8 mouse cellular contexts compared by ENCODE assay signal in genomic region chr11:115604304-115604696, GRCm38 (mm10). TPM values are rescaled to one million over a fixed set of nuclear protein-coding genes. Genes with fewer than 3 reads are reported as not detected.
DNase-seq lines count a peak whose midpoint lies in the region; ATAC-seq lines count a peak whose summit lies in the region.

No protein-coding gene starts in this region.

- peak overlapping the region; percentile 98 for H3K9ac ChIP-seq in lung, embryonic 16.5 days (ENCODE audit: low read length)
- peak overlapping the region; percentile 96 for H3K9ac ChIP-seq in intestine, embryonic 14.5 days (ENCODE audit: low read length)
- peak overlapping the region; percentile 98 for H3K9ac ChIP-seq in midbrain, embryonic 16.5 days (ENCODE audit: low read depth, low read length)

- peak; percentile 59 for DNase-seq in adrenal gland, postnatal 10 days
- DNase-seq in adrenal gland, adult (ENCODE audit: inconsistent age in 2 of 2, low spot score in 1 of 2) = no peak
- no peak for DNase-seq in lung, postnatal 10 days
- no peak for DNase-seq in intestine, embryonic 14.5 days (ENCODE audit: low spot score)
- no peak for DNase-seq in gastrocnemius, adult 8-10 months (ENCODE audit: low spot score in 2 of 2)
- no peak for DNase-seq in frontal cortex, postnatal 36 days (ENCODE audit: low spot score in 2 of 2)

- peak overlapping the region; percentile 93 for H3K4me2 ChIP-seq in lung, embryonic 16.5 days (ENCODE audit: low read depth, low read length)
- H3K4me2 ChIP-seq in intestine, embryonic 14.5 days (ENCODE audit: low read length) = peak overlapping the region; percentile 98
- H3K4me2 ChIP-seq in midbrain, embryonic 16.5 days (ENCODE audit: low read length) = peak overlapping the region; percentile 97

- H3K4me1 ChIP-seq in lung, embryonic 16.5 days (replicated peaks; ENCODE audit: control insufficient read depth, insufficient read depth, low read length) = peaks cover 22% of the 10 kb centered on the region
- H3K4me1 ChIP-seq in intestine, embryonic 14.5 days (replicated peaks; ENCODE audit: control insufficient read depth, insufficient read depth, low read length) = peaks cover 18% of the 10 kb centered on the region
- peaks cover 26% of the 10 kb centered on the region for H3K4me1 ChIP-seq in midbrain, embryonic 16.5 days (ENCODE audit: control insufficient read depth, insufficient read depth, low read length)

- ATAC-seq in lung, embryonic 16.5 days (ENCODE audit: low read depth) = peak; percentile 15
- ATAC-seq in intestine, embryonic 14.5 days (replicated peaks; ENCODE audit: low FRiP score, low TSS enrichment, low read depth) = peak; percentile 18
- peak; percentile 46; the same call in 1 of the 2 replicates for ATAC-seq in midbrain, embryonic 16.5 days

- no peaks in the 10 kb centered on the region for H3K9me3 ChIP-seq in lung, embryonic 16.5 days (ENCODE audit: control insufficient read depth, low read length)
- no peaks in the 10 kb centered on the region for H3K9me3 ChIP-seq in intestine, embryonic 14.5 days (ENCODE audit: control insufficient read depth, low read length)
- no peaks in the 10 kb centered on the region for H3K9me3 ChIP-seq in midbrain, embryonic 16.5 days (replicated peaks; ENCODE audit: control insufficient read depth, low read length, poor library complexity, severe bottlenecking)

- H3K4me3 ChIP-seq in lung, embryonic 16.5 days (ENCODE audit: low read length) = peak overlapping the region; percentile 100
- peak overlapping the region; percentile 98 for H3K4me3 ChIP-seq in intestine, embryonic 14.5 days (ENCODE audit: low read depth, low read length)
- H3K4me3 ChIP-seq in midbrain, embryonic 16.5 days (ENCODE audit: low read depth, low read length) = peak overlapping the region; percentile 99

- H3K36me3 ChIP-seq in lung, embryonic 16.5 days (ENCODE audit: control insufficient read depth, insufficient read depth, low read length) = peaks cover 27% of the 10 kb centered on the region
- peaks cover 42% of the 10 kb centered on the region for H3K36me3 ChIP-seq in intestine, embryonic 14.5 days (ENCODE audit: control insufficient read depth, insufficient read depth, low read length)
- peaks cover 18% of the 10 kb centered on the region for H3K36me3 ChIP-seq in midbrain, embryonic 16.5 days (ENCODE audit: control insufficient read depth, insufficient read depth, low read length)

- no peaks in the 10 kb centered on the region for H3K27me3 ChIP-seq in lung, embryonic 16.5 days (ENCODE audit: control insufficient read depth, insufficient read depth, low read depth, low read length)
- H3K27me3 ChIP-seq in intestine, embryonic 14.5 days (replicated peaks; ENCODE audit: control insufficient read depth, insufficient read depth, low read length) = no peaks in the 10 kb centered on the region
- H3K27me3 ChIP-seq in midbrain, embryonic 16.5 days (ENCODE audit: control insufficient read depth, insufficient read depth, low read depth, low read length) = no peaks in the 10 kb centered on the region

- H3K27ac ChIP-seq in lung, embryonic 16.5 days (ENCODE audit: low read length) = peak overlapping the region; percentile 93
- H3K27ac ChIP-seq in intestine, embryonic 14.5 days (ENCODE audit: low read depth) = peak overlapping the region; percentile 95
- H3K27ac ChIP-seq in midbrain, embryonic 16.5 days (ENCODE audit: low read length) = peak overlapping the region; percentile 96

- WGBS in lung, embryonic 16.5 days = 0% methylated on average over 26 of the region's 26 CpGs
- WGBS in intestine, embryonic 14.5 days = 0% methylated on average over 26 of the region's 26 CpGs
- WGBS in midbrain, embryonic 16.5 days = 0% methylated on average over 26 of the region's 26 CpGs

RNA-seq across cellular contexts. Expression of gene Gga3, which starts 0.4 kb away (rescaled TPM):
- 10 to 100 TPM; 20.0 to 35.9 TPM for total RNA-seq in adrenal gland, postnatal 10 days (2021)
- 21.1 and 25.4 TPM in 2 replicates for polyA plus RNA-seq in lung, embryonic 16.5 days (2015; fragmentation: Nextera tagmentation; extraction: Ambion mirVana)
- 19.2 and 20.8 TPM in 2 replicates for polyA plus RNA-seq in intestine, embryonic 14.5 days (2014; fragmentation: Nextera tagmentation; extraction: Ambion mirVana)
- 34.7 and 37.5 TPM in 2 replicates for polyA plus RNA-seq in midbrain, embryonic 16.5 days (2015; fragmentation: Nextera tagmentation; extraction: Ambion mirVana)
- 10 to 100 TPM; 10.3 to 14.5 (median 11.6) TPM for total RNA-seq in gastrocnemius, adult 8-10 months (2022)

RNA-seq across cellular contexts. Expression of gene Mrps7, which starts 0.6 kb away (rescaled TPM):
- total RNA-seq in adrenal gland, postnatal 10 days (2021) = 10 to 100 TPM; 92.1 to 92.6 TPM
- 79.3 and 87.6 TPM in 2 replicates for polyA plus RNA-seq in lung, embryonic 16.5 days (2015; fragmentation: Nextera tagmentation; extraction: Ambion mirVana)
- 94.0 and 105 TPM in 2 replicates for polyA plus RNA-seq in intestine, embryonic 14.5 days (2014; fragmentation: Nextera tagmentation; extraction: Ambion mirVana)
- 75.6 and 77.0 TPM in 2 replicates for polyA plus RNA-seq in midbrain, embryonic 16.5 days (2015; fragmentation: Nextera tagmentation; extraction: Ambion mirVana)
- total RNA-seq in gastrocnemius, adult 8-10 months (2022) = 10 to 100 TPM; 73.4 to 84.2 (median 81.8) TPM

RNA-seq across cellular contexts. Expression of gene Mif4gd, which starts 8.5 kb away (rescaled TPM):
- 100 to 1,000 TPM; 110 to 140 TPM for total RNA-seq in adrenal gland, postnatal 10 days (2021)
- polyA plus RNA-seq in lung, embryonic 16.5 days (2015; fragmentation: Nextera tagmentation; extraction: Ambion mirVana) = 36.8 and 40.6 TPM in 2 replicates
- 26.2 and 28.3 TPM in 2 replicates for polyA plus RNA-seq in intestine, embryonic 14.5 days (2014; fragmentation: Nextera tagmentation; extraction: Ambion mirVana)
- 12.5 and 12.7 TPM in 2 replicates for polyA plus RNA-seq in midbrain, embryonic 16.5 days (2015; fragmentation: Nextera tagmentation; extraction: Ambion mirVana)
- total RNA-seq in gastrocnemius, adult 8-10 months (2022) = 10 to 100 TPM; 34.1 to 43.9 (median 40.3) TPM

RNA-seq across cellular contexts. Expression of gene Slc25a19, which starts 23.8 kb away (rescaled TPM):
- 100 to 1,000 TPM; 169 to 231 TPM for total RNA-seq in adrenal gland, postnatal 10 days (2021)
- polyA plus RNA-seq in lung, embryonic 16.5 days (2015; fragmentation: Nextera tagmentation; extraction: Ambion mirVana) = 25.0 and 25.4 TPM in 2 replicates
- polyA plus RNA-seq in intestine, embryonic 14.5 days (2014; fragmentation: Nextera tagmentation; extraction: Ambion mirVana) = 23.3 and 26.4 TPM in 2 replicates
- 42.5 and 50.8 TPM in 2 replicates for polyA plus RNA-seq in midbrain, embryonic 16.5 days (2015; fragmentation: Nextera tagmentation; extraction: Ambion mirVana)
- total RNA-seq in gastrocnemius, adult 8-10 months (2022) = 10 to 100 TPM; 35.7 to 45.7 (median 40.7) TPM

RNA-seq across cellular contexts. Expression of gene Nup85, which starts 40.1 kb away (rescaled TPM):
- 10 to 100 TPM; 44.4 to 48.7 TPM for total RNA-seq in adrenal gland, postnatal 10 days (2021)
- 158 and 165 TPM in 2 replicates for polyA plus RNA-seq in lung, embryonic 16.5 days (2015; fragmentation: Nextera tagmentation; extraction: Ambion mirVana)
- polyA plus RNA-seq in intestine, embryonic 14.5 days (2014; fragmentation: Nextera tagmentation; extraction: Ambion mirVana) = 192 TPM in 2 replicates
- polyA plus RNA-seq in midbrain, embryonic 16.5 days (2015; fragmentation: Nextera tagmentation; extraction: Ambion mirVana) = 103 and 106 TPM in 2 replicates
- total RNA-seq in gastrocnemius, adult 8-10 months (2022) = 10 to 100 TPM; 16.6 to 21.7 (median 20.9) TPM
